ENCODE assay signal across 8 mouse cellular contexts in genomic region chr6:122800640-122801300, GRCm38 (mm10). TPM values are rescaled to one million over a fixed set of nuclear protein-coding genes. Genes with fewer than 3 reads are reported as not detected.
DNase-seq lines count a peak whose midpoint lies in the region; ATAC-seq and TF ChIP-seq lines count a peak whose summit lies in the region.

No protein-coding gene starts in this region.

- TF ChIP-seq CTCF in layer of hippocampus, adult 2 months (conservative IDR thresholded peaks at IDR 0.05): no peak
- TF ChIP-seq CTCF in bone marrow, adult 2 months (IDR thresholded peaks at IDR 0.05; ENCODE audit: control insufficient read depth, insufficient read depth, low read length): no peak
- no peak for TF ChIP-seq CTCF in olfactory bulb, adult 2 months (IDR thresholded peaks at IDR 0.05; ENCODE audit: insufficient read depth, low read depth, low read length)

- ATAC-seq in forebrain, embryonic 12.5 days (ENCODE audit: low FRiP score): no peak
- no peak for ATAC-seq in limb, embryonic 15.5 days (ENCODE audit: insufficient number of reproducible peaks, low FRiP score, low TSS enrichment, low read depth)

- peak overlapping the region; percentile 68 for H3K4me3 ChIP-seq in layer of hippocampus, adult 2 months
- peak overlapping the region; percentile 66 for H3K4me3 ChIP-seq in bone marrow, adult 2 months (replicated peaks; ENCODE audit: control insufficient read depth, low read depth, low read length)
- H3K4me3 ChIP-seq in forebrain, embryonic 12.5 days (replicated peaks): peak overlapping the region; percentile 54
- H3K4me3 ChIP-seq in limb, embryonic 15.5 days: peak overlapping the region; percentile 51
- peak overlapping the region; percentile 64 for H3K4me3 ChIP-seq in olfactory bulb, adult 2 months (ENCODE audit: insufficient read depth, low read depth, low read length)

- no peak for TF ChIP-seq POLR2A in bone marrow, adult 2 months (IDR thresholded peaks at IDR 0.05; ENCODE audit: borderline replicate concordance, control insufficient read depth, low read depth, low read length)
- no peak for TF ChIP-seq POLR2A in olfactory bulb, adult 2 months (IDR thresholded peaks at IDR 0.05; ENCODE audit: insufficient read depth, low read depth, low read length)

- WGBS in bone marrow, adult 2 months: 11% methylated on average over 10 of the region's 10 CpGs
- WGBS in forebrain, embryonic 12.5 days: 42% methylated on average over 10 of the region's 10 CpGs
- WGBS in limb, embryonic 15.5 days: 29% methylated on average over 10 of the region's 10 CpGs
- 21% methylated on average over 10 of the region's 10 CpGs for WGBS in olfactory bulb, adult 2 months

- H3K27ac ChIP-seq in layer of hippocampus, adult 2 months: peak overlapping the region; percentile 96
- peak overlapping the region; percentile 53; the same call in 1 of the 2 replicates for H3K27ac ChIP-seq in bone marrow, adult 2 months (ENCODE audit: control insufficient read depth, insufficient read depth, low read depth, low read length, poor library complexity)
- no peak overlapping the region for H3K27ac ChIP-seq in forebrain, embryonic 12.5 days
- H3K27ac ChIP-seq in limb, embryonic 15.5 days: peak overlapping the region; percentile 40
- H3K27ac ChIP-seq in olfactory bulb, adult 2 months (ENCODE audit: insufficient read depth, low read depth, low read length): peak overlapping the region; percentile 59

- H3K9me3 ChIP-seq in forebrain, embryonic 12.5 days: no peaks in the 10 kb centered on the region
- H3K9me3 ChIP-seq in limb, embryonic 15.5 days: no peaks in the 10 kb centered on the region

- H3K27me3 ChIP-seq in forebrain, embryonic 12.5 days: peaks cover 18% of the 10 kb centered on the region
- H3K27me3 ChIP-seq in limb, embryonic 15.5 days: no peaks in the 10 kb centered on the region

- DNase-seq in layer of hippocampus, adult 2 months (ENCODE audit: low spot score in 2 of 2): peak in 1 of 2 experiments; percentile 36
- no peak for DNase-seq in layer of hippocampus, adult 9-11 months
- DNase-seq in urinary bladder, adult 18-20 months (ENCODE audit: low spot score in 2 of 2): no peak
- DNase-seq in thymus, postnatal 4 days: no peak

- H3K4me1 ChIP-seq in bone marrow, adult 2 months (ENCODE audit: control insufficient read depth, insufficient read depth, low read length): no peaks in the 10 kb centered on the region; the same call in 1 of the 2 replicates
- peaks cover 17% of the 10 kb centered on the region; the same call in 1 of the 2 replicates for H3K4me1 ChIP-seq in forebrain, embryonic 12.5 days
- peaks cover 15% of the 10 kb centered on the region for H3K4me1 ChIP-seq in limb, embryonic 15.5 days
- H3K4me1 ChIP-seq in olfactory bulb, adult 2 months (ENCODE audit: control insufficient read depth, insufficient read depth, low read length): peaks cover 9% of the 10 kb centered on the region

- peak overlapping the region; percentile 66 for H3K9ac ChIP-seq in forebrain, embryonic 12.5 days
- peak overlapping the region; percentile 55; the same call in 1 of the 2 replicates for H3K9ac ChIP-seq in limb, embryonic 15.5 days

- H3K4me2 ChIP-seq in forebrain, embryonic 12.5 days: peak overlapping the region; percentile 94
- peak overlapping the region; percentile 87 for H3K4me2 ChIP-seq in limb, embryonic 15.5 days

- H3K36me3 ChIP-seq in forebrain, embryonic 12.5 days (replicated peaks): no peaks in the 10 kb centered on the region
- H3K36me3 ChIP-seq in limb, embryonic 15.5 days: no peaks in the 10 kb centered on the region

RNA-seq across cellular contexts. Expression of gene Slc2a3, which starts 0.7 kb away (rescaled TPM):
- total RNA-seq in layer of hippocampus, adult 2 months (2021): 100 to 1,000 TPM; 104 to 109 TPM
- polyA plus RNA-seq in bone marrow, adult 2 months (2011; ENCODE audit: insufficient read depth, insufficient read length, low replicate concordance, missing spikeins): 45.2 and 88.2 TPM in 2 replicates
- polyA plus RNA-seq in forebrain, embryonic 12.5 days (2016; fragmentation: Nextera tagmentation; extraction: Ambion mirVana): 17.7 and 24.2 TPM in 2 replicates
- 91.6 and 100 TPM in 2 replicates for polyA plus RNA-seq in limb, embryonic 15.5 days (2015; fragmentation: Nextera tagmentation; extraction: Ambion mirVana)
- not detected in 2 replicates for polyA plus RNA-seq in olfactory bulb, adult 2 months (2012; ENCODE audit: insufficient read depth, insufficient read length, low replicate concordance, missing spikeins)

RNA-seq across cellular contexts. Expression of gene Foxj2, which starts 18.9 kb away (rescaled TPM):
- 10 to 100 TPM; 28.8 to 30.7 TPM for total RNA-seq in layer of hippocampus, adult 2 months (2021)
- polyA plus RNA-seq in bone marrow, adult 2 months (2011; ENCODE audit: insufficient read depth, insufficient read length, low replicate concordance, missing spikeins): 9.6 and 18.0 TPM in 2 replicates
- polyA plus RNA-seq in forebrain, embryonic 12.5 days (2016; fragmentation: Nextera tagmentation; extraction: Ambion mirVana): 5.7 and 5.8 TPM in 2 replicates
- 6.7 and 7.1 TPM in 2 replicates for polyA plus RNA-seq in limb, embryonic 15.5 days (2015; fragmentation: Nextera tagmentation; extraction: Ambion mirVana)
- polyA plus RNA-seq in olfactory bulb, adult 2 months (2012; ENCODE audit: insufficient read depth, insufficient read length, low replicate concordance, missing spikeins): not detected in 2 replicates

RNA-seq across cellular contexts. Expression of gene C3ar1, which starts 55.2 kb away (rescaled TPM):
- total RNA-seq in layer of hippocampus, adult 2 months (2021): under 1 TPM; 0.54 to 0.61 TPM
- polyA plus RNA-seq in bone marrow, adult 2 months (2011; ENCODE audit: insufficient read depth, insufficient read length, low replicate concordance, missing spikeins): 0.31 and 0.35 TPM in 2 replicates
- 1.2 TPM in 2 replicates for polyA plus RNA-seq in forebrain, embryonic 12.5 days (2016; fragmentation: Nextera tagmentation; extraction: Ambion mirVana)
- 3.9 and 4.6 TPM in 2 replicates for polyA plus RNA-seq in limb, embryonic 15.5 days (2015; fragmentation: Nextera tagmentation; extraction: Ambion mirVana)
- not detected in 2 replicates for polyA plus RNA-seq in olfactory bulb, adult 2 months (2012; ENCODE audit: insufficient read depth, insufficient read length, low replicate concordance, missing spikeins)
